Mouse (Mus musculus) lung, postnatal 14 days (tissue): ENCODE data around the gene Tecpr2.

Experiments
- DNase-seq: peaks from one replicate; pipeline ENCODE4 v3.0.0; 2021

Gene Tecpr2

DNA sequence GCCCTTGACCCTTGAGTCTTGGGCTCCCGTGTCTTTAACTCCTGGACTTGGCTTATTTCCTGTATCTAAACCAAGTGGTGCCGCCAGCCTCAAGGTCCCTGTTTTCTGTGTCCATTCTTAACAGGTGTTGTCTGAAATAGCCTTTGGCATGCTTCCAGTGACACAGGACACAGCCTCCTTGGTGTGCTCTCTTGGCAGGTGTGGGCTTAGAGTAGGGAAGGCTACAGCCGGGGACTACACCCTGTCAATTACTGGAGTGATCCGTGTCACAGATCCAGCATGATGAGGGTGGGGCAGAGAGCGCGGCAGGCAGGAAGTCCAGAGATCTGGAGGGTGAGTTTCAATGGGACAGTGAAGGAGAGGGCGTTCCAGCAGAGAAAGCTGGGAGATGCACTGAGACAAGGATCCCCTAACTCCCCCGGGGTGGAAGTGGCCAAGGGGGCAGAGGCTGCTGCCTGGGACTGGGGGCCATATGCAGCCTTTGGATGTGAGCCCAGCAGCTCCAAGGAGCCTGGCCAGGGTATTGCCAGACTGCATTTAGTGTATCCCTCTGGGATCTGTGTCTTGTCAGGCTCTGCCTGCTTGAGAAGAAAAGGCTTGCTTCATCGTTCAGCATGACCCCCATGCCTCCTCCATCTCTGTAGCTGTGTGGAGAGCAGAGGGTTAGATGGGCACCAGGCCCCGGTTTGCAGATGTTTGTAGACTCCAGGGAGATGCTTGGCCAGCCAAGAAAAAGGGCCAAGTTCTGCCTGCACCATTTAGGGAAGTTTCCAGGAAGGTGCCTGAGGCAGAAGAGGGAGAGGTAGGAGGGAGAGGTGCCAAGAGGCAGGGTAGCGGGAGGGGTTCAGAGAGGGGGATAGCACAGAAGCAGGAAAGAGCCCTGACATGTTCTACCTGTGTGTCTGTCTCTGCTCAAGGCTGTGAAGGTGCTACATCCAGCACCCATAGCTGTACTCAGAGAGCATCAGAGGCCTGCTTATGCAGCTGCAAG lies 119.7 kb downstream of the Tecpr2 start:
- DNase-seq, result no peak

GRCm38 (mm10) chr12:111009615-111010257 lies 120.7 kb downstream of the Tecpr2 start:
- no peak for DNase-seq

DNA sequence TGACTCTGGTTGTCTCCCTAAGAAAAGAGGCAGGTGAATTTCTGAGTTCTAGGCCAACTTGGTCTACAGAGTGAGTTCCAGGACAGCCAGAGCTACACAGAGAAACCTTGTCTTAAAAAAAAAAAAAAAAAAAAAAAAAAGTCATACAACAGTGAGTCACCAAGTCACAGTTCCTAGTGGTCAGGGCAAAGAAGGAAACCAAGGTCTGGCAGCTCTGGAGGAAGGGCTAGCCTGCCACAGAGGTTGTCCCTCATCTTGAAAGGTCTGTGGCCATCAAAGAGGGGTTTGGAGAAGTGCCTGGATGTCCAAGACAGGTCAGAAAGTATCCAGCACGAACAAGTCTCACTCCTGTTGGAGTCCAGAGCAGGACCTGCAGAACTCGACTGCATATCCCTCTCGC lies 127.7 kb downstream of the Tecpr2 start:
- DNase-seq, result no peak

DNA sequence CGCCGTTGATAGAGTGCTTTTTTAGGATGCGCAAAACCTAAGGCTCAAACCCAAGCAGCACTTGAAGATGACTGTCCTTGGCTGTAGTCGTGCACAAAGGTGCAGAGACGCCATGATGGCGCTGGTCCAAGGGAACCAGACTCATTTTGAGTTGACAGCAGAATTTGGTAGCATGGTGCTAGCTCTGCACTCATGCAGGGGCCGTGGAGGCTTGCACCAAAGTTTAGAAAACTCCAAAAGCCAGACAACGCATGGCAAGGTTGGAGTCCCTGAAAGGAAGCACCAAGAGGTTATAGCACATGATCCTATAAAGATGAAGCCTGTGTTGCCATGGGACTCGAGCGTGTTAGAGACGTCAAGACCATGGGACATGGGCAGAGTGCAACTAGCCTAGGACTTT lies 129.0 kb downstream of the Tecpr2 start:
- no peak for DNase-seq

GRCm38 (mm10) chr12:111019086-111019485 lies 130.0 kb downstream of the Tecpr2 start:
- DNase-seq, result no peak

GRCm38 (mm10) chr12:111021138-111021537 lies 132.1 kb downstream of the Tecpr2 start:
- no peak for DNase-seq

DNA sequence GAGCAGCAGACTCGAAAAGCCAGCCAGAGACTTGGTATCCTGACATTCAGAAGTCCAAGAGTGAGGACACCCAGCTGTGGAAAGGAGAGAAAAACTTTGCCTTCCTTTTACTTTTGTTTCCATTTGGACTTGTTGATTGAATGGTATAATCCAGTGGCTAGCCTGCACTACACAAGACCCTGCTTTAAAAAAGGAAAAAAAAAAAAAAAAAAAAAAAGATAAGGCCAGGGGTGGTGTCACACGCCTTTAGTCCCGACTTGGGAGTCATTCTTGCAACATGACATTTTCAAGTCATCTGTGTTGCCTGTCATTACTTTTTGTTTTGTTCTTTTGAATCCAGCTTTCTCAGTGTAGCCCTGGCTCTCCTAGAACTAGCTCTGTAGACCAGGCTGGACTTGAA lies 132.5 kb downstream of the Tecpr2 start:
- no peak for DNase-seq
